Mouse (Mus musculus): ENCODE results near the gene Grin3b. TPM values are rescaled to one million over a fixed set of nuclear protein-coding genes. Genes with fewer than 3 reads are reported as not detected.

Gene Grin3b
- polyA plus RNA-seq, 1 experiment = 0.30 TPM

DNA sequence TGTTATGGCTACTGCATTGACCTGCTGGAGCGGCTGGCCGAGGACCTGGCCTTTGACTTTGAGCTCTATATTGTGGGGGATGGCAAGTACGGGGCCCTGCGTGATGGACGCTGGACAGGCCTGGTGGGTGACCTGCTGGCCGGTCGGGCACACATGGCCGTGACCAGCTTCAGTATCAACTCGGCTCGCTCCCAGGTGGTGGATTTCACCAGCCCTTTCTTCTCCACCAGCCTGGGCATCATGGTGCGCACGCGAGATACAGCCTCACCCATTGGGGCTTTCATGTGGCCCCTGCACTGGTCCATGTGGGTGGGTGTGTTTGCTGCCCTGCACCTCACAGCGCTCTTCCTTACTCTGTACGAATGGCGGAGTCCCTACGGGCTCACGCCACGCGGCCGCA, 3.6 kb downstream of the Grin3b start:
- peaks cover 3% of the 10 kb centered on the region for H3K27me3 ChIP-seq (ENCODE audit: control insufficient read depth, insufficient read depth, insufficient read length)
- peaks cover 3% of the 10 kb centered on the region for H3K79me2 ChIP-seq (ENCODE audit: control insufficient read depth, insufficient read depth)
- H3K4me3 ChIP-seq (ENCODE audit: insufficient read depth, poor library complexity, severe bottlenecking) = no peak overlapping the region
- no peaks in the 10 kb centered on the region for H3K79me3 ChIP-seq (ENCODE audit: low read depth)
- TF ChIP-seq CEBPB (IDR thresholded peaks at IDR 0.05; ENCODE audit: low read depth) (no peak), MAX (IDR thresholded peaks at IDR 0.05) (no peak), FOSL1 (IDR thresholded peaks at IDR 0.05; ENCODE audit: insufficient read depth, low read length, poor library complexity, severe bottlenecking) (no peak), USF1 (IDR thresholded peaks at IDR 0.05; ENCODE audit: low read depth) (no peak), CTCF (IDR thresholded peaks at IDR 0.05; ENCODE audit: control insufficient read depth, insufficient read depth, insufficient read length) (no peak)
- H3K36me3 ChIP-seq (ENCODE audit: control insufficient read depth, insufficient read depth) = peaks cover 28% of the 10 kb centered on the region
- H3ac ChIP-seq (ENCODE audit: control insufficient read depth, insufficient read length, low read depth) = no peak overlapping the region

DNA sequence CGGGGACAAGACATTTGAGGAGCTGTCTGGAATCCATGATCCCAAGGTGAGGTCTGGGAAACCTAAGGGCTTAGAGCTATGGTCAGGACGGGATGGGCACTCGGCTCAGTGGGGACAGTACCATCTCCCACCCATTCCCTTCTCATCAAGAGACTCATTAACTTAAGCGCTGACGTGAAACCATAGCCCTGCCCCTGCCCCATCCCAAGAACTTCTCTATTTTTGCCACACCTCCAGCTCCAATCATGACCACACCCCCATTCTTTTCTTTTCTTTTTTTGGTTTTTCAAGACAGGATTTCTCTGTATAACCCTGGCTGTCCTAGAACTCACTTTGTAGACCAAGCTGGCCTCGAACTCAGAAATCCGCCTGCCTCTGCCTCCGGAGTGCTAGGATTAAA, 4.2 kb downstream of the Grin3b start:
- peaks cover 32% of the 10 kb centered on the region for H3K36me3 ChIP-seq (ENCODE audit: control insufficient read depth, insufficient read depth)
- TF ChIP-seq CEBPB (IDR thresholded peaks at IDR 0.05; ENCODE audit: low read depth) (no peak), USF1 (IDR thresholded peaks at IDR 0.05; ENCODE audit: low read depth) (no peak), CTCF (IDR thresholded peaks at IDR 0.05; ENCODE audit: control insufficient read depth, insufficient read depth, insufficient read length) (no peak), MYOG (IDR thresholded peaks at IDR 0.05; ENCODE audit: control insufficient read depth, extremely low read depth, insufficient read length) (no peak), MAX (IDR thresholded peaks at IDR 0.05) (no peak), FOSL1 (IDR thresholded peaks at IDR 0.05; ENCODE audit: insufficient read depth, low read length, poor library complexity, severe bottlenecking) (no peak), MYOD1 (IDR thresholded peaks at IDR 0.05; ENCODE audit: control insufficient read depth, insufficient read length, low read depth) (no peak)
- peaks cover 3% of the 10 kb centered on the region for H3K27me3 ChIP-seq (ENCODE audit: control insufficient read depth, insufficient read depth, insufficient read length)
- no peak overlapping the region for H3K4me3 ChIP-seq (ENCODE audit: insufficient read depth, poor library complexity, severe bottlenecking)
- no peak overlapping the region for H3ac ChIP-seq (ENCODE audit: control insufficient read depth, insufficient read length, low read depth)
- peaks cover 9% of the 10 kb centered on the region for H3K79me2 ChIP-seq (ENCODE audit: control insufficient read depth, insufficient read depth)
- H3K79me3 ChIP-seq (ENCODE audit: low read depth) = no peaks in the 10 kb centered on the region

DNA sequence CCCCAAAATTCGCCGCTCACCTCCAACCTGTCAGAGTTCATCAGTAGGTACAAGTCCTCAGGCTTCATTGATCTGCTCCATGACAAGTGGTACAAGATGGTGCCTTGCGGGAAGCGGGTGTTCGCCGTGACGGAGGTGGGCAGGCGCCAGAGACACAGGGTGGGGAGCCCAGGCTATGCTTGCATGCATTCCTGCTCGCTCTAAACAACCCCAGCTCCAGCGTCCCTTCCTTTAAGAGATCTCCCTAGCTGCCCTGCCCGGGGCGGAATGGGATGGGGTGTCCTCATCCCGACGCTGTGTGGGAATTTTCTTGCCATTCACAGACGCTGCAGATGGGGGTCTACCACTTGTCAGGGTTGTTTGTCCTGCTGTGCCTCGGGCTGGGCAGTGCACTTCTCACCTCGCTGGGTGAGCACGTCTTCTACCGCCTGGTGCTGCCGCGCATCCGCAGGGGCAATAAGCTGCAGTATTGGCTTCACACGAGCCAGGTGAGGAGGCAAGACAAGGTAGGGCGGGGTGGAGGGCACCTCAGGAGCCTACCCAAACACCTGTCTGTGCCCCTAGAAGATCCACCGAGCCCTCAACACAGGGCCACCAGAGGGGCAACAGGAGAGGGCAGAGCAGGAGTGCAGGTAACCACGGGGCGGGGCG, 5.7 kb downstream of the Grin3b start:
- H3K36me3 ChIP-seq (ENCODE audit: control insufficient read depth, insufficient read depth) = peaks cover 42% of the 10 kb centered on the region
- H3K27me3 ChIP-seq (ENCODE audit: control insufficient read depth, insufficient read depth, insufficient read length) = no peaks in the 10 kb centered on the region
- H3ac ChIP-seq (ENCODE audit: control insufficient read depth, insufficient read length, low read depth) = no peak overlapping the region
- H3K79me3 ChIP-seq (ENCODE audit: low read depth) = peaks cover 13% of the 10 kb centered on the region
- H3K4me3 ChIP-seq (ENCODE audit: insufficient read depth, poor library complexity, severe bottlenecking) = no peak overlapping the region
- no peak for TF ChIP-seq CTCF (IDR thresholded peaks at IDR 0.05; ENCODE audit: control insufficient read depth, insufficient read depth, insufficient read length)
- TF ChIP-seq MAX (IDR thresholded peaks at IDR 0.05) = no peak
- no peak for TF ChIP-seq FOSL1 (IDR thresholded peaks at IDR 0.05; ENCODE audit: insufficient read depth, low read length, poor library complexity, severe bottlenecking)
- TF ChIP-seq MYOD1 (IDR thresholded peaks at IDR 0.05; ENCODE audit: control insufficient read depth, insufficient read length, low read depth) = no peak
- no peak for TF ChIP-seq MYOG (IDR thresholded peaks at IDR 0.05; ENCODE audit: control insufficient read depth, extremely low read depth, insufficient read length)
- no peak for TF ChIP-seq USF1 (IDR thresholded peaks at IDR 0.05; ENCODE audit: low read depth)
- TF ChIP-seq CEBPB (IDR thresholded peaks at IDR 0.05; ENCODE audit: low read depth) = no peak
- peaks cover 24% of the 10 kb centered on the region for H3K79me2 ChIP-seq (ENCODE audit: control insufficient read depth, insufficient read depth)

DNA sequence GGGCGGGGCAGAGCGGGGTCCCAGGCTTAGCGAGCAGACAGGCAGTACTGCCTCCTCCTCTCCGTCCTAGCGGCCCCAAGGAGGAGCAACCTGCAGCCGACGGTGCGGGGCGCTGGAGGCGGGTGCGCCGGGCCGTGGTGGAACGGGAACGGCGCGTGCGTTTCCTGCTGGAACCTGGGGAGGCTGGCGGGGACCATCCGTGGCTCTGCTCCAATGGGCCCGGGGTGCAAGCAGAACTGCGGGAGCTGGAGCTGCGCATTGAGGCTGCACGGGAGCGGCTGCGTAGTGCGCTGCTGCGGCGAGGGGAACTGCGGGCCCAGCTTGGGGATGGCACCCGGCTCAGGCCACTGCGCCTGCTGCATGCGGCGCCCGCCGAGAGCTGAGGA, 6.2 kb downstream of the Grin3b start:
- no peaks in the 10 kb centered on the region for H3K27me3 ChIP-seq (ENCODE audit: control insufficient read depth, insufficient read depth, insufficient read length)
- H3K79me2 ChIP-seq (ENCODE audit: control insufficient read depth, insufficient read depth) = peaks cover 29% of the 10 kb centered on the region
- TF ChIP-seq CTCF (IDR thresholded peaks at IDR 0.05; ENCODE audit: control insufficient read depth, insufficient read depth, insufficient read length) (no peak), MYOD1 (IDR thresholded peaks at IDR 0.05; ENCODE audit: control insufficient read depth, insufficient read length, low read depth) (no peak)
- H3K4me3 ChIP-seq (ENCODE audit: insufficient read depth, poor library complexity, severe bottlenecking) = no peak overlapping the region
- H3ac ChIP-seq (ENCODE audit: control insufficient read depth, insufficient read length, low read depth) = no peak overlapping the region
- peaks cover 18% of the 10 kb centered on the region for H3K79me3 ChIP-seq (ENCODE audit: low read depth)
- peaks cover 42% of the 10 kb centered on the region for H3K36me3 ChIP-seq (ENCODE audit: control insufficient read depth, insufficient read depth)

DNA sequence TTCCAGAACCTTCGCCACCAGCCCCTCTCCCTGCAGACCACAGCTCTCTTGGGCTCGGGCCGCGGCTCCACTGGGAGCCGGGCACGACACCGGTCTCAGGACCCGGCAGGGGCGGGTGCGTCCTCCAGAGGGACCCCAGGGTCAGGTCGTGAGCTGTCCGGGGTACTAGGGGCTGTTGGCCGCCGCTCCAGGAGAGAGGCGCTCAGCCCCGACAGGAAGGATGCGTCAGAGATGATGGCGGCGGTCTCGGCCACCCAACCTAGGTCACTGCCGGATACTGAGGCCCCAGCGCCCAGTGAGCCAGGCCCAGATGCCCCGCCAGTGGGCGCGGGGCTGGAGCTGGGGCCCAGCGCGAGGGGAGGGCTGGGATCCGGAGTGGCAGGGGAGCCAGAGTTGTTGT, 6.8 kb downstream of the Grin3b start:
- peaks cover 35% of the 10 kb centered on the region for H3K79me2 ChIP-seq (ENCODE audit: control insufficient read depth, insufficient read depth)
- no peak overlapping the region for H3ac ChIP-seq (ENCODE audit: control insufficient read depth, insufficient read length, low read depth)
- TF ChIP-seq FOSL1 (IDR thresholded peaks at IDR 0.05; ENCODE audit: insufficient read depth, low read length, poor library complexity, severe bottlenecking) (no peak), USF1 (IDR thresholded peaks at IDR 0.05; ENCODE audit: low read depth) (no peak), MYOG (IDR thresholded peaks at IDR 0.05; ENCODE audit: control insufficient read depth, extremely low read depth, insufficient read length) (no peak), CTCF (IDR thresholded peaks at IDR 0.05; ENCODE audit: control insufficient read depth, insufficient read depth, insufficient read length) (no peak), MAX (IDR thresholded peaks at IDR 0.05) (no peak), CEBPB (IDR thresholded peaks at IDR 0.05; ENCODE audit: low read depth) (no peak), MYOD1 (IDR thresholded peaks at IDR 0.05; ENCODE audit: control insufficient read depth, insufficient read length, low read depth) (no peak)
- H3K79me3 ChIP-seq (ENCODE audit: low read depth) = peaks cover 23% of the 10 kb centered on the region
- H3K27me3 ChIP-seq (ENCODE audit: control insufficient read depth, insufficient read depth, insufficient read length) = no peaks in the 10 kb centered on the region
- H3K36me3 ChIP-seq (ENCODE audit: control insufficient read depth, insufficient read depth) = peaks cover 42% of the 10 kb centered on the region
- H3K4me3 ChIP-seq (ENCODE audit: insufficient read depth, poor library complexity, severe bottlenecking) = no peak overlapping the region

DNA sequence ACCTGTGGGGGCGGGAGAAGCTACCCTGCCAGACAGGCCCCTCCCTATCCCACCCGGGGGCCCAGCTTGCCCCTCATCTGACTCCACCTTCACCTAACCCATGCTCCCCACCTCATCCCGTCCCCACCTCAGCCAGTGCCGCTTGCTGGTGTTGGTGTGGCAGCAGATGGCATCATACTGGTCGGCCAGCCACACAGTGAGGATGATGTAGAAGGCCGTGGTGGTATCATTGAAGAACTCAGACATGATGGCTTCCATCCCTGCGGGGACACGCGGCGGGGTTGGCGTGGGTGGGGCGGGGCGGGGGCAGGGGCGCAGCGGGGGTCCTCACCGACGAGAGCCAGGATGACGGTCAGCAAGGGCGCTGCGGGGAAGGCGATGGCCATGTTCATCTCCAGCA, 7.5 kb downstream of the Grin3b start:
- peaks cover 43% of the 10 kb centered on the region for H3K79me2 ChIP-seq (ENCODE audit: control insufficient read depth, insufficient read depth)
- H3K79me3 ChIP-seq (ENCODE audit: low read depth) = peaks cover 30% of the 10 kb centered on the region
- no peaks in the 10 kb centered on the region for H3K27me3 ChIP-seq (ENCODE audit: control insufficient read depth, insufficient read depth, insufficient read length)
- TF ChIP-seq CTCF (IDR thresholded peaks at IDR 0.05; ENCODE audit: control insufficient read depth, insufficient read depth, insufficient read length) (no peak), FOSL1 (IDR thresholded peaks at IDR 0.05; ENCODE audit: insufficient read depth, low read length, poor library complexity, severe bottlenecking) (no peak), USF1 (IDR thresholded peaks at IDR 0.05; ENCODE audit: low read depth) (no peak), CEBPB (IDR thresholded peaks at IDR 0.05; ENCODE audit: low read depth) (no peak), MYOG (IDR thresholded peaks at IDR 0.05; ENCODE audit: control insufficient read depth, extremely low read depth, insufficient read length) (no peak), MAX (IDR thresholded peaks at IDR 0.05) (no peak), MYOD1 (IDR thresholded peaks at IDR 0.05; ENCODE audit: control insufficient read depth, insufficient read length, low read depth) (no peak)
- H3K36me3 ChIP-seq (ENCODE audit: control insufficient read depth, insufficient read depth) = peaks cover 42% of the 10 kb centered on the region
- H3K4me3 ChIP-seq (ENCODE audit: insufficient read depth, poor library complexity, severe bottlenecking) = no peak overlapping the region
- H3ac ChIP-seq (ENCODE audit: control insufficient read depth, insufficient read length, low read depth) = no peak overlapping the region
